Mouse (Mus musculus) liver, embryonic 11.5 days (tissue): ENCODE measurements around the gene Dicer1. TPM values are rescaled to one million over a fixed set of nuclear protein-coding genes. Genes with fewer than 3 reads are reported as not detected.
"Not testable (repeated sequence)": the region's sequence is repeated elsewhere in the genome, so short reads cannot be mapped to it uniquely, and the experiment has no call there.

Source experiments
- ATAC-seq: fragments of 200-750 bp; cut with Nextera tagmentation; replicated peaks from 2 replicates; pipeline ENCODE4 v1.8.0; 2017; ENCODE audit warnings: moderate number of reproducible peaks, mild to moderate bottlenecking, moderate TSS enrichment, moderate library complexity; ENCODE audit not compliant: low FRiP score
- DNase-seq: peaks from one replicate; pipeline ENCODE4 v3.0.0-alpha.2; 2017; ENCODE audit warnings: low spot score
- H3K27ac ChIP-seq: fragments of 300-500 bp; sonication (generic); 2 replicates; pipeline ENCODE4 v1.5.1; 2014; ENCODE audit warnings: mild to moderate bottlenecking, low read depth, low read length, control low read depth
- H3K27me3 ChIP-seq: fragments of 300-500 bp; sonication (generic); replicated peaks from 2 replicates; pipeline ENCODE4 v1.6.1; 2014; ENCODE audit warnings: low read length, mixed read lengths; ENCODE audit not compliant: control insufficient read depth, insufficient read depth
- H3K36me3 ChIP-seq: fragments of 300-500 bp; sonication (generic); 2 replicates; pipeline ENCODE4 v1.6.1; 2014; ENCODE audit warnings: mild to moderate bottlenecking, low read length, moderate library complexity, mixed read lengths; ENCODE audit not compliant: control insufficient read depth, insufficient read depth
- H3K4me1 ChIP-seq: fragments of 300-500 bp; sonication (generic); replicated peaks from 2 replicates; pipeline ENCODE4 v1.6.1; 2014; ENCODE audit warnings: low read length, mixed read lengths; ENCODE audit not compliant: control insufficient read depth, insufficient read depth
- H3K4me2 ChIP-seq: fragments of 300-500 bp; sonication (generic); 2 replicates; pipeline ENCODE4 v1.6.1; 2014; ENCODE audit warnings: mild to moderate bottlenecking, control low read depth, moderate library complexity
- H3K4me3 ChIP-seq: fragments of 300-500 bp; sonication (generic); 2 replicates; pipeline ENCODE4 v1.5.1; 2014; ENCODE audit warnings: low read depth, low read length, control low read depth
- H3K9ac ChIP-seq: fragments of 300-500 bp; sonication (generic); 2 replicates; pipeline ENCODE4 v1.6.1; 2014; ENCODE audit warnings: low read depth, low read length, control low read depth
- H3K9me3 ChIP-seq: fragments of 300-500 bp; sonication (generic); 2 replicates; pipeline ENCODE4 v1.6.1; 2016; ENCODE audit warnings: low read length, inconsistent platforms, mixed read lengths; ENCODE audit not compliant: control insufficient read depth
- WGBS: fragments of 180-500 bp; shearing (Covaris S2); extraction: QIAGEN DNeasy Blood & Tissue Kit; methylation state at CpG from one replicate; pipeline ENCODE4 v1.1.7; 2014; 5-methylcytosine and 5-hydroxymethylcytosine counted together
- polyA plus RNA-seq: library from polyadenylated mRNA; unstranded; fragments of >200 nt; fragmentation: Nextera tagmentation; extraction: Ambion mirVana; gene quantifications from 2 replicates; pipeline ENCODE4 v1.2.1, GENCODE M21; 2014

Gene Dicer1
- polyA plus RNA-seq, 1 experiment from 2014 or later: 15.4 TPM

DNA sequence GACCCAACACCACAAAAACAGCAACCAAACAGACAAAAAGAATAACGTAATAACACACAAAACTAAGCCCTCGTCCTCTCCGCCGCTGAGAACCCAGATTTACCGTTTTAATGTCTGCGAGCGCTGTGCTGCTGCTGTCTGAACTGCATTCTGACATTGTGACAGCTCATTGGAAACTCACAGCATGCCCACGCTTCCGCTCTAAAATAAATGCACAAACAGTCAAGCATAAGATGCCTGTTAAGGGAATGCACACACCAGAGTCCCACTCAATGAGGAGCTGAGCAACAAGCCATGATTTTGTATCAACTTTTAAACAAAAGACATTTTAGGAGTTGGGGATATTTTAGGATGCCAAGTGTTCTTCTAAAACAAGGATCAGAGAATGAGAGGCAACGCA lies 14.1 kb downstream of the Dicer1 start:
- H3K27me3 ChIP-seq: no peaks in the 10 kb centered on the region
- no peak for ATAC-seq
- no peak overlapping the region for H3K4me2 ChIP-seq
- no peak overlapping the region for H3K9ac ChIP-seq
- DNase-seq: no peak
- WGBS: 93% methylated on average over 10 of the region's 10 CpGs
- no peaks in the 10 kb centered on the region for H3K36me3 ChIP-seq
- H3K4me3 ChIP-seq: no peak overlapping the region
- peaks cover 8% of the 10 kb centered on the region; the same call in 1 of the 2 replicates for H3K4me1 ChIP-seq
- H3K9me3 ChIP-seq: no peaks in the 10 kb centered on the region
- no peak overlapping the region for H3K27ac ChIP-seq

DNA sequence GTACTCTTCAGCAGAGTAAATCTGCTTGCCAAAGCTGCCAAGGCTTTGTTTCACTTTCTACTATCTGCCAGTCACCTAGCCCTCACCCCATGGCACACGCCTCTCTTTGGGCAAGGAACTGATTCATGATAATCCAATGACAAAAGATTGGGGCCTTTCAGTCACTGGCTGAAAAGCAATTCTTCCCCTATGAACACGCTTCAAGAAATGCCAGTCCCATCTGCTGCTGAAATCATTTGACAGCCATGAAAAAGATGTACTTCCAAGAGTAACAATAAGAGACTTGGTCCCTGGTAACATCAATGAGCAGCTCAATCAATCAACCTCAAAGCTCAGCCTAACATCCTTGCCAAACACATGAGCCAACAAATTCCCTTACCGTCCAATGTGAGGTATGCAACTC lies 15.8 kb downstream of the Dicer1 start:
- DNase-seq: no peak
- Histone ChIP-seq H3K27me3 (no peaks in the 10 kb centered on the region), H3K36me3 (peaks cover 4% of the 10 kb centered on the region; the same call in 1 of the 2 replicates)

DNA sequence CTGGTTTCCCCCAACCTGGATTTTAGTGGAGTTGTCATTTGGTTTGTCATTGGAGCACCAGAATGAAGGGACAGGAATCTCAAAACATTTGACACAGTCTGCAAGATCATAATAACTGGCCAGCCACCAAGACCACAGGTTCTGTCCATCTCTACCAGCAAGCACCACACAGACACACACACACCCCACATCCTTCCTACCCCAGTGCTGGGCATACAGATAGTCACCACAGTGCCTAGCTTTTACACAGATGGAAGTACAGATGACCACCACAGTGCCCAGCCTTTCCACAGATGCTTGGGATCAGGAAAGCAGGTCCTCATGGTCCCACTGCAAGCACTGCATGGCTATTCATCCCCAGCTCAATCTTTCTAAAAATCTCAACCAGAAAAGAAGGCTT lies 18.6 kb downstream of the Dicer1 start:
- H3K4me2 ChIP-seq: no peak overlapping the region
- no peaks in the 10 kb centered on the region for H3K9me3 ChIP-seq
- no peak overlapping the region for H3K9ac ChIP-seq
- H3K27ac ChIP-seq: no peak overlapping the region
- no peak for ATAC-seq
- no peaks in the 10 kb centered on the region for H3K27me3 ChIP-seq
- no peak for DNase-seq
- no peaks in the 10 kb centered on the region for H3K4me1 ChIP-seq
- no peak overlapping the region for H3K4me3 ChIP-seq
- H3K36me3 ChIP-seq: peaks cover 14% of the 10 kb centered on the region; the same call in 1 of the 2 replicates

More for the DNA sequence above, 15.8 kb downstream of the Dicer1 start:
- Histone ChIP-seq H3K4me1 (peaks cover 2% of the 10 kb centered on the region; the same call in 1 of the 2 replicates), H3K9ac (no peak overlapping the region), H3K9me3 (no peaks in the 10 kb centered on the region), H3K4me3 (no peak overlapping the region), H3K27ac (no peak overlapping the region), H3K4me2 (no peak overlapping the region)
- no peak for ATAC-seq
- WGBS: 75% methylated on average over 3 of the region's 3 CpGs

DNA sequence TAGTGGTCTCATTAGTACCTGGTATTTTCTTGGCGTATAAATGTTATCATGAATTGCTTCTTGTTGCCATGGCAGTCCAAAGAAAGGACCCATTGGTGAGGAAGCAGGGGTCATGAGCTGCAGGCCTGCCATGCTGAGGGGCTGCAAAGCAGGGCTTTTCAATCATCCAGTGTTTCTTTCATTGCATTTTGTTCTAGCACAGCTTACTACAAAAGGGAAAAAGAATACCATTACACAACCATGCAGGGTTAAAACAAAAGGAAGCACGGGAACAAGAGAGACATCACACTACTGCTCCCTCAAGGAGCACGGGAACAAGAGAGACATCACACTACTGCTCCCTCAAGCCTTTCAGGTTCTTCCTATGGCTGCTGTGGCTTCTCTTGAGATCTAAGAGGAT lies 20.0 kb downstream of the Dicer1 start:
- WGBS: 87% methylated on average over 3 of the region's 3 CpGs
- Histone ChIP-seq H3K4me2 (no peak overlapping the region), H3K9ac (no peak overlapping the region), H3K36me3 (peaks cover 20% of the 10 kb centered on the region), H3K27ac (no peak overlapping the region), H3K4me1 (no peaks in the 10 kb centered on the region), H3K9me3 (no peaks in the 10 kb centered on the region), H3K4me3 (no peak overlapping the region), H3K27me3 (no peaks in the 10 kb centered on the region)
- ATAC-seq (no peak), DNase-seq (no peak)

DNA sequence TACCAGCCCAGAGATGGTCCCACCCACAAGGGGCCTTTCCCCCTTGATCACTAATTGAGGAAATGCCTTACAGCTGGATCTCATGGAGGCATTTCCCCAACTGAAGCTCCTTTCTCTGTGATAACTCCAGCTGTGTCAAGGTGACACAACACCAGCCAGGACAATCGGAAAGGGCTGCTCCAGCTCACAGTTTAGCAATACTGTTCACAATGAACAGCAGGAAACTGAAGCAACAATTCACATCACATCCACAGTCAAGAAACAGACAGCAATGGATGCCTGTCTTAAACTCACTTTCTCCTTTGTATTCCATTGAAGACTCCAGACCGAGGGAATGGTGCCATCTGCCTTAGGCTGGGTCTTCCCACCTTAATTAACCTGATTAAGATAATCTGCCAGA lies 25.3 kb downstream of the Dicer1 start:
- not testable (repeated sequence) for H3K4me1 ChIP-seq, H3K4me3 ChIP-seq, H3K9ac ChIP-seq, DNase-seq, H3K27ac ChIP-seq, ATAC-seq, H3K27me3 ChIP-seq, H3K9me3 ChIP-seq, H3K4me2 ChIP-seq
- 91% methylated on average over 2 of the region's 2 CpGs for WGBS
- peaks cover 25% of the 10 kb centered on the region for H3K36me3 ChIP-seq

DNA sequence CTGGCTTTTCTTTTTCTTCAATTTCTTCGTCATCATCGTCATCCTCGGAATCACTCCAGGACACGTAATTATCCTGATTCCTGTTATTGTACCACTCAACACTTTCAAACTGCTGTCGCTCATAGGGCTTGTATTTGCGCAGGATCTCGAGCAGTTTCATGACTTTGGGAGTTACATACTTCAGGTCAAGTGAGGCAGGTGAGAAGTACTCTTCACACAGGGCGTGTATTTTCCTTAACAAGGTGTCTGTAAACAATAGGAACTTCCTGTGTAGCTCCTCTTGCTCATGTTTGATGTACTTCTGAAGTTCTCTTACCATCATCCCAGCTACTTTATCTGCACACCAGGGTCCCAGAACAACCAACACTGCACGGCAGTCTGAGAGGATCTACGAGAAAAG lies 29.7 kb downstream of the Dicer1 start:
- Histone ChIP-seq H3K4me2 (no peak overlapping the region), H3K9me3 (no peaks in the 10 kb centered on the region), H3K4me3 (no peak overlapping the region), H3K27ac (no peak overlapping the region), H3K9ac (no peak overlapping the region), H3K4me1 (no peaks in the 10 kb centered on the region), H3K27me3 (no peaks in the 10 kb centered on the region), H3K36me3 (peaks cover 9% of the 10 kb centered on the region; the same call in 1 of the 2 replicates)
- ATAC-seq: no peak
- no peak for DNase-seq
- 94% methylated on average over 10 of the region's 10 CpGs for WGBS

DNA sequence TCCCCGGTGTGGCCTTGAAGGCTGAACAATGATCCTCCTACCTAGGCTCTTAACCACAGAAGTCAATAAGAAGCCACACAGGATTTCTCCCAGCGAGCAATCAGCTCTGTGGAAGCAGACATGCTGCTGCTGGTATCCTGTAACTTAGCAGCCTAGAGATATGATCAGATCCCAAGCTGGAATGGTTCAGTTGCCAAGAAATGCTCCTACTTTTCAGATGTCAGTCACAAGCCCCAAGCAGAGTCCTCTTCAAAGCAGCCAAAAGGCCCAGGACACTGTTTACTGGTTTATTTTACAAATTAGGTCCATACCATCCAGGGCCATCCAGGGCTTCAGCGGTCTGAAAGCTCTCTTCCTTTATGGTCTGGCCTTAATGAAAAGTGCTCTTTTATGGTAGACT lies 30.7 kb downstream of the Dicer1 start:
- H3K4me2 ChIP-seq: no peak overlapping the region
- H3K4me1 ChIP-seq: no peaks in the 10 kb centered on the region
- WGBS: 82% methylated on average over 3 of the region's 3 CpGs
- ATAC-seq (no peak), DNase-seq (no peak)
- no peak overlapping the region for H3K27ac ChIP-seq
- H3K9ac ChIP-seq: no peak overlapping the region
- H3K9me3 ChIP-seq: no peaks in the 10 kb centered on the region
- H3K27me3 ChIP-seq: no peaks in the 10 kb centered on the region
- H3K36me3 ChIP-seq: peaks cover 11% of the 10 kb centered on the region; the same call in 1 of the 2 replicates
- no peak overlapping the region for H3K4me3 ChIP-seq

DNA sequence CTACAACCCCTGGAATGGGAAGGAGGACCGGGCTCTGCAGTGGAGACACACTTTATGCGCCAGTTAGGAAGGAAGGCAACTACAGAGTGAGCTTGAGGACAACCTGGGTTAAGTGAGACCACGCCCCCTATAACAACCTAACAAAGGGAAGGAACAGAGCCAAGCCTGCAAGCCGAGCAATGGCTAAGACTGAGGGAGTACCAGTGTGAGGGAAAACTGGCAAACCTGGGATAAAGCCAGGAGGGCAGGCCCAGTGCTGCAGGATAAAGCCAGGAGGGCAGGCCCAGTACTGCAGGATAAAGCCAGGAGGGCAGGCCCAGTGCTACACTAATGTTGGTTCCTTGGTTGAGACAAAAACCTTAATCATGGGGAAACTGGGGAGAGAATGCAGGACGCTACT lies 32.8 kb downstream of the Dicer1 start:
- Histone ChIP-seq H3K9ac (no peak overlapping the region), H3K27me3 (no peaks in the 10 kb centered on the region), H3K4me3 (no peak overlapping the region), H3K27ac (no peak overlapping the region), H3K4me1 (no peaks in the 10 kb centered on the region), H3K36me3 (peaks cover 18% of the 10 kb centered on the region; the same call in 1 of the 2 replicates), H3K4me2 (no peak overlapping the region), H3K9me3 (no peaks in the 10 kb centered on the region)
- DNase-seq: no peak
- ATAC-seq: no peak
- WGBS: 85% methylated on average over 5 of the region's 5 CpGs

DNA sequence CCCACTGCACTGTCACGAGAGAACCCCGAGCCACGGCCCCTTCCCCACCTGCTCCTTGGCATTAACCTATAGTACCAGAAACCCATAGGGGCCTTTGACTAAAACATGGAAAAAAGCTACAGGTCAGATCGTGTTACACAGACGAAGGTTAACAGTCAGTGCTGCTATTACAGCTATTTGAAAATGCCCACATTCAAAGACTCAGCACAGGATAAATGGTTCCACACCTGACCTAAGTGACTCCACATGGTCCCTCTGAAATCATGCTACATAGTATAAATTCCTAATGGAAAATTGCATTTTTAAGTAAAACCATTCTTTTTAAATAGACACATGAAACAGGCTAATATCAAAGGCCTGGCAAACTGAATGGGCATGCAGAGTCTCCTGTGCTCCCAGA lies 35.3 kb downstream of the Dicer1 start:
- Histone ChIP-seq H3K36me3 (peaks cover 22% of the 10 kb centered on the region), H3K9me3 (no peaks in the 10 kb centered on the region), H3K4me2 (no peak overlapping the region), H3K27ac (no peak overlapping the region), H3K4me1 (no peaks in the 10 kb centered on the region), H3K4me3 (no peak overlapping the region), H3K9ac (no peak overlapping the region), H3K27me3 (no peaks in the 10 kb centered on the region)
- ATAC-seq: no peak
- 87% methylated on average over 5 of the region's 5 CpGs for WGBS
- no peak for DNase-seq
